Mouse (Mus musculus): ENCODE results near the gene Ppp2r5c. TPM values are rescaled to one million over a fixed set of nuclear protein-coding genes. Genes with fewer than 3 reads are reported as not detected.
A peak's percentile ranks its signal among the peaks of the same experiment; 100 is the strongest.

Ppp2r5c gene
- polyA plus RNA-seq, 1 experiment from 2014 or later = 146 TPM

- Histone ChIP-seq H3K27ac (ENCODE audit: low read length) (peak overlapping the region; percentile 89), H3K27me3 (ENCODE audit: control insufficient read depth, insufficient read depth, low read length) (no peaks in the 10 kb centered on the region), H3K9me3 (replicated peaks; ENCODE audit: control insufficient read depth, low read length) (no peaks in the 10 kb centered on the region), H3K4me2 (ENCODE audit: low read depth, low read length) (peak overlapping the region; percentile 39), H3K4me1 (ENCODE audit: control insufficient read depth, insufficient read depth, low read length) (peaks cover 42% of the 10 kb centered on the region), H3K36me3 (ENCODE audit: control insufficient read depth, insufficient read depth, low read length) (no peaks in the 10 kb centered on the region; the same call in 1 of the 2 replicates), H3K9ac (ENCODE audit: low read length) (peak overlapping the region; percentile 54), H3K4me3 (replicated peaks; ENCODE audit: low read length) (no peak overlapping the region)
- peak; percentile 35; the same call in 1 of the 2 replicates for ATAC-seq (ENCODE audit: insufficient read depth, low FRiP score)
- WGBS = 65% methylated on average over 22 of the region's 22 CpGs
Observed at GRCm38 (mm10) chr12:110498283-110499224, 51.6 kb downstream of the Ppp2r5c start.

DNA sequence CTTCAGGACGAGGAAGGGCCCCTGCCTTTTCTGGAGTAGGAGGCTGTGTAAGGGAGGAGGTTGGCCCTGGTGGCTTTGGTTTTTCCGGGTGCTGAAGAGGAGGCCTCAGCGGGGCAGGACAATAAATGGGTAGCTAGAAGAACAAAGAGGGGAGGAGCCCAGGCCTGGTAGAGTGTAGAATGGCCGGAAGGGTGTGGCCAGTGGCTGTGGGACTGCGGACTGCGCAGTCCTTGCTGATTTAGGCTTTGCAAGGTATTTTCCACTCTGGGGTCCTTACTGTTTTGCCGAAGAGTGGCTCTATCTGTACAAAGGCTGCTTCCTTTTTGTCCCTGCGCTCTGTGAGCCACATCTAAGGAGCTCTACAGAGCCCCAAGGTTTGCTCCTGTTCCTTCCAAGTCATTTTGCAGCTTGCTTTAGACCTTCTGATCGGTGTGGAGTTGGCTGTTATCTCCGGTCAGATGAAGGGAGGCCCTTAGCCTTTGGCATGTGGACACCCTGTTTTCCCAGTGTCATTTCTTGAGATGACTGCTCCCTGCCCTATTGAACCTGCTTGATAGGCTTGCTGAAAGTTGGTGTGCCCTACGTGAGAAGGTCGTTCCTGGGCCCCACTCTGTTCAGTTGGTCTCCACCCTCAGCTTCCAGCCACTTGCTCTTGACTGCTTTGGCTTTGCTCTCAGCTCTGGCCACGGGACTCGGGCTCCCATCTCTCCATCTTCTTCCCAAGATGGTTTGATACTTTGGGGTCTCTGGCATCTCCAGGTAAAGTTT, 52.5 kb downstream of the Ppp2r5c start:
- no peaks in the 10 kb centered on the region for H3K9me3 ChIP-seq (replicated peaks; ENCODE audit: control insufficient read depth, low read length)
- no peaks in the 10 kb centered on the region for H3K27me3 ChIP-seq (ENCODE audit: control insufficient read depth, insufficient read depth, low read length)
- peak; percentile 87 for ATAC-seq (ENCODE audit: insufficient read depth, low FRiP score)
- peak overlapping the region; percentile 89 for H3K27ac ChIP-seq (ENCODE audit: low read length)
- WGBS = 58% methylated on average over 14 of the region's 14 CpGs
- peaks cover 50% of the 10 kb centered on the region for H3K4me1 ChIP-seq (ENCODE audit: control insufficient read depth, insufficient read depth, low read length)
- H3K4me2 ChIP-seq (ENCODE audit: low read depth, low read length) = peak overlapping the region; percentile 39
- no peak overlapping the region for H3K4me3 ChIP-seq (replicated peaks; ENCODE audit: low read length)
- no peaks in the 10 kb centered on the region; the same call in 1 of the 2 replicates for H3K36me3 ChIP-seq (ENCODE audit: control insufficient read depth, insufficient read depth, low read length)
- H3K9ac ChIP-seq (ENCODE audit: low read length) = peak overlapping the region; percentile 51

- Histone ChIP-seq H3K4me3 (replicated peaks; ENCODE audit: low read length) (no peak overlapping the region), H3K27ac (ENCODE audit: low read length) (peak overlapping the region; percentile 89), H3K9ac (ENCODE audit: low read length) (no peak overlapping the region), H3K4me2 (ENCODE audit: low read depth, low read length) (no peak overlapping the region), H3K27me3 (ENCODE audit: control insufficient read depth, insufficient read depth, low read length) (no peaks in the 10 kb centered on the region), H3K36me3 (ENCODE audit: control insufficient read depth, insufficient read depth, low read length) (no peaks in the 10 kb centered on the region; the same call in 1 of the 2 replicates), H3K9me3 (replicated peaks; ENCODE audit: control insufficient read depth, low read length) (no peaks in the 10 kb centered on the region), H3K4me1 (ENCODE audit: control insufficient read depth, insufficient read depth, low read length) (peaks cover 57% of the 10 kb centered on the region)
- WGBS = 86% methylated on average over 8 of the region's 8 CpGs
- no peak for ATAC-seq (ENCODE audit: insufficient read depth, low FRiP score)
Observed at GRCm38 (mm10) chr12:110500095-110500494, 53.2 kb downstream of the Ppp2r5c start.

- Histone ChIP-seq H3K4me2 (ENCODE audit: low read depth, low read length) (no peak overlapping the region), H3K4me1 (ENCODE audit: control insufficient read depth, insufficient read depth, low read length) (peaks cover 47% of the 10 kb centered on the region), H3K9ac (ENCODE audit: low read length) (peak overlapping the region; percentile 33; the same call in 1 of the 2 replicates), H3K27ac (ENCODE audit: low read length) (peak overlapping the region; percentile 89), H3K27me3 (ENCODE audit: control insufficient read depth, insufficient read depth, low read length) (no peaks in the 10 kb centered on the region), H3K36me3 (ENCODE audit: control insufficient read depth, insufficient read depth, low read length) (no peaks in the 10 kb centered on the region), H3K9me3 (replicated peaks; ENCODE audit: control insufficient read depth, low read length) (no peaks in the 10 kb centered on the region), H3K4me3 (replicated peaks; ENCODE audit: low read length) (no peak overlapping the region)
- 65% methylated on average over 8 of the region's 8 CpGs for WGBS
- ATAC-seq (ENCODE audit: insufficient read depth, low FRiP score) = peak; percentile 70
Observed at GRCm38 (mm10) chr12:110503406-110504144, 56.7 kb downstream of the Ppp2r5c start.

- peak overlapping the region; percentile 1; the same call in 1 of the 2 replicates for H3K9ac ChIP-seq (ENCODE audit: low read length)
- H3K27me3 ChIP-seq (ENCODE audit: control insufficient read depth, insufficient read depth, low read length) = no peaks in the 10 kb centered on the region
- H3K4me1 ChIP-seq (ENCODE audit: control insufficient read depth, insufficient read depth, low read length) = peaks cover 42% of the 10 kb centered on the region
- ATAC-seq (ENCODE audit: insufficient read depth, low FRiP score) = no peak
- peak overlapping the region; percentile 22 for H3K27ac ChIP-seq (ENCODE audit: low read length)
- H3K4me3 ChIP-seq (replicated peaks; ENCODE audit: low read length) = no peak overlapping the region
- no peak overlapping the region for H3K4me2 ChIP-seq (ENCODE audit: low read depth, low read length)
- WGBS = 62% methylated on average over 9 of the region's 9 CpGs
- H3K9me3 ChIP-seq (replicated peaks; ENCODE audit: control insufficient read depth, low read length) = no peaks in the 10 kb centered on the region
- H3K36me3 ChIP-seq (ENCODE audit: control insufficient read depth, insufficient read depth, low read length) = no peaks in the 10 kb centered on the region
Observed at GRCm38 (mm10) chr12:110504145-110504490, 57.2 kb downstream of the Ppp2r5c start.

DNA sequence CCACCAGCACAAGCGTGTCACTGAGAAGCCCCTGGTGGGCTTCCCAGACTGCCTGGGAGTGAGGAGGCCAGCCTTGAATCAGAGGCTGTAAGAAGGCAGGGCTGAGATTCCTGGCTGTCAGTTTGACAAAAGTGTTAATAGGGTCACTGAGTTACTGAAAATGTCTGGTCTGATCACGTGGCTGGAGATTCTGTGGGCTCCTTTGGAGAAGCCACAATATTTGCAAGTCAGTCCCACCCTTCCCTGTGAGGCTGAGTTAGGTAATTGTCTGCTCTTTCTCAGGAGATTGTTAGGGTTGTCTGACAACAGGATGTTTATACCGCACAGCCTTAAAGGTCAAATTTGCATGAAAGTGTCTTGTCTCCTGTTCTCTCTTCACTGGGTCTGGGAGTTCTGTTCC, 57.9 kb downstream of the Ppp2r5c start:
- no peaks in the 10 kb centered on the region for H3K36me3 ChIP-seq (ENCODE audit: control insufficient read depth, insufficient read depth, low read length)
- no peak overlapping the region for H3K4me3 ChIP-seq (replicated peaks; ENCODE audit: low read length)
- no peaks in the 10 kb centered on the region for H3K9me3 ChIP-seq (replicated peaks; ENCODE audit: control insufficient read depth, low read length)
- WGBS = 23% methylated on average over 3 of the region's 3 CpGs
- H3K4me2 ChIP-seq (ENCODE audit: low read depth, low read length) = no peak overlapping the region
- H3K9ac ChIP-seq (ENCODE audit: low read length) = peak overlapping the region; percentile 45; the same call in 1 of the 2 replicates
- H3K27ac ChIP-seq (ENCODE audit: low read length) = peak overlapping the region; percentile 22; the same call in 1 of the 2 replicates
- no peak for ATAC-seq (ENCODE audit: insufficient read depth, low FRiP score)
- no peaks in the 10 kb centered on the region for H3K27me3 ChIP-seq (ENCODE audit: control insufficient read depth, insufficient read depth, low read length)
- H3K4me1 ChIP-seq (ENCODE audit: control insufficient read depth, insufficient read depth, low read length) = peaks cover 43% of the 10 kb centered on the region

DNA sequence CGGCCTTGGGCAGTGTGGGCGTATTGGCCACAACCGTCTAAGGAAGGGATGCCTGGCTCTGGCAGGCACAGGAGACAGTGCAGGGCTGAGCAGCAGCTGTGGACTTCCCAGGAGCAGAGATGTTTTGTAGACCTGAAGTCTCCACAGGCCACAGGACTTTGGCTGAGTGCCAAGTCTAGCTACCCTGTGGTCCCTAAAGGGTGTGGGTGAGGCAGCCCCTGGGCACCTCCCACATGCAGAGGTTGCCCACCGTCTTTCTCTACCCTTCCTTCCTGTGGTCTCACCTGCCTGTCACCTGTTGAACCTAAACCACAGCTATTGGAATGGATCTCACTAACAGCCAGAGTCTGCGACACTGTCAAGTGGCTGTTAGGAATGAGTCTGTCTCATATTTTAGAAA, 59.1 kb downstream of the Ppp2r5c start:
- Histone ChIP-seq H3K27me3 (ENCODE audit: control insufficient read depth, insufficient read depth, low read length) (no peaks in the 10 kb centered on the region), H3K4me3 (replicated peaks; ENCODE audit: low read length) (no peak overlapping the region), H3K4me1 (ENCODE audit: control insufficient read depth, insufficient read depth, low read length) (peaks cover 49% of the 10 kb centered on the region), H3K27ac (ENCODE audit: low read length) (no peak overlapping the region), H3K9me3 (replicated peaks; ENCODE audit: control insufficient read depth, low read length) (no peaks in the 10 kb centered on the region), H3K36me3 (ENCODE audit: control insufficient read depth, insufficient read depth, low read length) (no peaks in the 10 kb centered on the region), H3K4me2 (ENCODE audit: low read depth, low read length) (no peak overlapping the region), H3K9ac (ENCODE audit: low read length) (no peak overlapping the region)
- 0 out of 2 replicates have a peak, but pooled peaks have one; percentile 16 for ATAC-seq (ENCODE audit: insufficient read depth, low FRiP score)
- 59% methylated on average over 5 of the region's 5 CpGs for WGBS

DNA sequence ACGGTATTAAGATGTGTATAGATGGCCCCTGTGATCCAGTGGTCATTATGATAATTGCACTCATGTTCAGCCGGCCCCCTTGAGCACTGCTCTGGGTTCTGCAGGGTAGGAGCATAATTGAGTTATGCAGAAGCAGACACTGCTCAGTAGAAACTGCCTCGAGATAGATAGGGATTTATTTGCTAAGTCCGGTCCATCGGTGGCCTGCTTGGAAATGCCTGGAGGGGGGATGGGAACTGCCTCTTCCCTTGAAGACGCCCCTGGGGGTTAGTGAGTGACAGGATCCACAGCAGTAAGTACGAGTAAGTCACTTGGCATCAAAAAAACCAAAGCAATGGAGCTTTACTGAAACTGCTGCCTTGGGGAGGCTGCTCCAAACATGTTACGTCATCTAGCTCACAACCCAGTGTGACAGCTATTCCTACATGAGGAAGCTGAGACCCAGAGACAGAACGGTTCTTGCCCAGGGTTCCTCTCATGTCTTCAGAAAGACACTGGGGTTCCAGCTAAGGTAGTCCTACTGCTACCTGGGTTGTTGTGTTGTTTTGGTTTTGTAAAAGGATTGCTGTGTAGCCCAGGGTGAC, 60.9 kb downstream of the Ppp2r5c start:
- H3K27me3 ChIP-seq (ENCODE audit: control insufficient read depth, insufficient read depth, low read length) = no peaks in the 10 kb centered on the region
- H3K9ac ChIP-seq (ENCODE audit: low read length) = no peak overlapping the region
- H3K36me3 ChIP-seq (ENCODE audit: control insufficient read depth, insufficient read depth, low read length) = no peaks in the 10 kb centered on the region
- no peak overlapping the region; the same call in 1 of the 2 replicates for H3K4me2 ChIP-seq (ENCODE audit: low read depth, low read length)
- no peak overlapping the region for H3K4me3 ChIP-seq (replicated peaks; ENCODE audit: low read length)
- 51% methylated on average over 9 of the region's 9 CpGs for WGBS
- no peak for ATAC-seq (ENCODE audit: insufficient read depth, low FRiP score)
- no peaks in the 10 kb centered on the region for H3K9me3 ChIP-seq (replicated peaks; ENCODE audit: control insufficient read depth, low read length)
- peaks cover 63% of the 10 kb centered on the region for H3K4me1 ChIP-seq (ENCODE audit: control insufficient read depth, insufficient read depth, low read length)
- H3K27ac ChIP-seq (ENCODE audit: low read length) = 0 out of 2 replicates have a peak overlapping the region, but pooled peaks have one; percentile 30
